Mouse (Mus musculus): ENCODE measurements at regions not wholly inside any gene's neighbourhood (a gene's known extent, or its start where the extent isn't known, plus 50 kb on each side); places are given as distances from the start of the nearest gene placed in this dataset.

- CTCF ChIA-PET: no interaction called here
These were observed 160.0 kb upstream of the Ctnnb1 start for GRCm38 (mm10) chr9:120769056-120769455.

- CTCF ChIA-PET: no interaction called here
These were observed 159.3 kb upstream of the Ctnnb1 start for GRCm38 (mm10) chr9:120769679-120770078.

GRCm38 (mm10) chr9:120770886-120771285 is 158.1 kb upstream of the Ctnnb1 start:
- CTCF ChIA-PET: no interaction called here

GRCm38 (mm10) chr9:120771896-120772530 is 157.0 kb upstream of the Ctnnb1 start:
- CTCF ChIA-PET: no interaction called here

- CTCF ChIA-PET: no interaction called here
These were observed 154.8 kb upstream of the Ctnnb1 start for GRCm38 (mm10) chr9:120774251-120774650.

- CTCF ChIA-PET: interaction anchor here (0.6 kb wide), 1 partner anchor 677 kb away, joined by 3 read pairs; no protein-coding TSS in a partner anchor
These were observed 154.2 kb upstream of the Ctnnb1 start for GRCm38 (mm10) chr9:120774772-120775171.

- CTCF ChIA-PET: no interaction called here
These were observed 153.3 kb upstream of the Ctnnb1 start for GRCm38 (mm10) chr9:120775721-120776120.

GRCm38 (mm10) chr9:120776456-120777001 is 152.5 kb upstream of the Ctnnb1 start:
- CTCF ChIA-PET: no interaction called here

GRCm38 (mm10) chr9:120777016-120777415 is 152.0 kb upstream of the Ctnnb1 start:
- CTCF ChIA-PET: no interaction called here

GRCm38 (mm10) chr9:120777501-120777900 is 151.5 kb upstream of the Ctnnb1 start:
- CTCF ChIA-PET: no interaction called here

- CTCF ChIA-PET: no interaction called here
These were observed 150.6 kb upstream of the Ctnnb1 start for GRCm38 (mm10) chr9:120778423-120778822.

GRCm38 (mm10) chr9:120794210-120794609 is 134.8 kb upstream of the Ctnnb1 start:
- CTCF ChIA-PET: no interaction called here

- CTCF ChIA-PET: no interaction called here
These were observed 132.7 kb upstream of the Ctnnb1 start for GRCm38 (mm10) chr9:120796111-120796880.

GRCm38 (mm10) chr9:120797996-120798663 is 130.9 kb upstream of the Ctnnb1 start:
- CTCF ChIA-PET: no interaction called here

GRCm38 (mm10) chr9:120798901-120799300 is 130.1 kb upstream of the Ctnnb1 start:
- CTCF ChIA-PET: no interaction called here

- CTCF ChIA-PET: no interaction called here
These were observed 126.4 kb upstream of the Ctnnb1 start for GRCm38 (mm10) chr9:120802646-120803045.

GRCm38 (mm10) chr9:120804760-120805294 is 124.2 kb upstream of the Ctnnb1 start:
- CTCF ChIA-PET: no interaction called here

- CTCF ChIA-PET: no interaction called here
These were observed 120.1 kb upstream of the Ctnnb1 start for GRCm38 (mm10) chr9:120808741-120809425.

GRCm38 (mm10) chr9:120811522-120811921 is 117.5 kb upstream of the Ctnnb1 start:
- CTCF ChIA-PET: no interaction called here

GRCm38 (mm10) chr9:120812667-120813210 is 116.3 kb upstream of the Ctnnb1 start:
- CTCF ChIA-PET: no interaction called here

GRCm38 (mm10) chr9:120814286-120814685 is 114.7 kb upstream of the Ctnnb1 start:
- CTCF ChIA-PET: no interaction called here
